Mouse (Mus musculus) kidney, adult 11 months (tissue): ENCODE results near the gene Gm20388.

Experiments
- DNase-seq: peaks from one replicate; pipeline ENCODE4 v3.0.0; 2022

The Gm20388 gene

DNA sequence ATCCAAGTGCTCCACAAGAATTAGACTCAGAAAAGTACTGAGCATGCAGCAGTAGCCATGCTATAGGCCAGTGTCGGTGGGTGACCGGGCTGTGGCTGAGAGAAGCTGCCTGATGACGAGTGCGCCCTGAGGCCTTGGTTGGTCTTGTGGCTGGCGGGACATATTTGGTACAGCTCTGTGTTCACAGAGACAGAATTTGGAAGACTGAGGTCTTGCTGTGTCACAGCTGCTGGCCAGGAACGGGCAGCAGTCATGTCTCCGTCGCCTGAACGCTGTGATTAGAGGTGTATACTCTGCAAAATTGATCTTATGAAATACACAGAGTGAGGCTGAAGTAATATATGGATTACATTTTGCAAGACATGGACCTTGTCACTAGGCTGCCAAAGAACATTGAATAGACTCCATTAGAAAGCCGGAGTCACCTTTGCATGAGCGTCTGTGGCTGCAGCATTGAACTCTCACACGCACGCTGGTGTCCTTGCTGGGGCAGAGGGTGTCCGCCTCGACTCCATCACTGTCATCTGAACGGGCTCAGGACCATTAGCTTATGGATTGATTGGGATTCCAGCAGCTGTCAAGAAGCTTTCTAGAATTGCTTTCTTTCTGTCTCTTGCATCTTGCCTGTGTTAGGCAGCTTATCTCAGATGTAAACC, 5.7 kb downstream of the Gm20388 start:
- no peak for DNase-seq

DNA sequence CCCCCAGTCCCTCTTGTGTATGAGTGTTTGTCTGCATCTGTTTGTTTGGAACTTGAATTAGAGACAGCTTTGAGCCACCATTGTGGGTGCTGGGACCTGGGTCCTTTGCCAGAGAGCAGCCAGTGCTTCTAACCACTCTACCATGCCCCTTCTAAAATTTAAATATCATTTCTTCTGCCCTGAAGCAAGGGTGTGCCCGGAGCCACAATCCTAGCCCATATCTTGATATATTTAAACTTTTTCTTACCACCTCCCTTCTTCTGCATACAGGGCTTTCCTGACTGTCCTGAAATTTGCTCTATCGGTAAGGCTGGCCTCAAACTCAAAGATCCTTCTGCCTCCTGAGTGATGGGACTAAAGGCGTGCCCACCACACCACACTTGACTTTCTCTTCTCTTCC, 6.8 kb downstream of the Gm20388 start:
- DNase-seq, result no peak

DNA sequence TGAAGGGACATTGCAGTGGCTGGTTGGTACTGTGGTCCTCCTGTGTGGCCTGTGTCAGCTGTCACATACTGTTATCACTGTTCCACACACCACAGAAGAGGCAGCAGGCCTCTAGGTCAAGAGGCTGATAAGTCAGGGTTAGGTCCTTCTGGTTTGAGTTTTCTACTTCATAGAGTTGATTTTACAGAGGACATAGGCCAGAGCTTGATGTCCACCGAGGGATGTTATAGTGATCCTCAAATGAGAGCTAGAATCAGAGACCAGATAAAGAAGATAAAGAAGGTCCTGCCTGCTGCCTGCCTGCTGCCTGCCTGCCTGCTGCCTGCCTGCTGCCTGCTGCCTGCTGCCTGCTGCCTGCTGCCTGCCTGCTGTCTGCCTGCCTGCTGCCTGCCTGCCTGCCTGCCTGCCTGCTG, 7.5 kb downstream of the Gm20388 start:
- DNase-seq, result no peak

DNA sequence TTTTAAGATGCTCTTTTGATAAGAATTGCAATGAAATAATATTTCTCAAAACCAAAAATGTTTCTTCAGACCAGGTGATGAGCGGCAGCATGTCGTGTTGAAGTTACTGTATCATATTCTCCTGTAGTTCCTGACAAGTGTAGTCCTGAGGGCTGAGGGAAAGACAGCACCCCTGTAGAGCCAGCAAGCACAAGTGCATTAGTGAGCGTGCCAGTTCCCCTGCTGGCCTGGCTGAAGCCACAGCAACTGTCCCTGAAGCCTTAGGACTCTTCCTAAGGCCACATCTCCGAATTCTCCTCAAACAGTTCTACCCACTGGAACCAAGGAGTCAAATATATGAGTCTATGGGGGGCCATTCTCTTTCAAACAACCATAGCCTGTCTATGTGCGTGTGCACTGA, 12.6 kb downstream of the Gm20388 start:
- DNase-seq, result no peak

DNA sequence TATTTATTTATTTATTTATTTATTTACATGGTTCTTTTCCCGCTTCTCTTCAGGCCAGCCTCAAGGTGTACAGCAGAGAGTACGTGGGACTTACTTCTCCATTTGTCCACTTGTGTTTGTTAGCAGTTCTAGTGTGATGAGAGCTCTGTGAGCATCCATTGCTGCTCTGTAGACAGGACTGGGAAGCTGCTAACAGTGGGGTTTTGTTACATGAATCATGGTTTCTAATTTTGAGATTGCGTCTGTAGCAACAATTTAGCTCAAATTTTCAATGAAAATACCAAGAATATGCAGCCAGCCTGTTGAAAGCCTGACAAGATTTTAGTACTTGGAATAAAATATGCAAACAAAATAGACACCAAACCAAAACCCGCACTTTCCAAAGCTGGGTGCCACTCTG, 14.8 kb downstream of the Gm20388 start:
- no peak for DNase-seq

DNA sequence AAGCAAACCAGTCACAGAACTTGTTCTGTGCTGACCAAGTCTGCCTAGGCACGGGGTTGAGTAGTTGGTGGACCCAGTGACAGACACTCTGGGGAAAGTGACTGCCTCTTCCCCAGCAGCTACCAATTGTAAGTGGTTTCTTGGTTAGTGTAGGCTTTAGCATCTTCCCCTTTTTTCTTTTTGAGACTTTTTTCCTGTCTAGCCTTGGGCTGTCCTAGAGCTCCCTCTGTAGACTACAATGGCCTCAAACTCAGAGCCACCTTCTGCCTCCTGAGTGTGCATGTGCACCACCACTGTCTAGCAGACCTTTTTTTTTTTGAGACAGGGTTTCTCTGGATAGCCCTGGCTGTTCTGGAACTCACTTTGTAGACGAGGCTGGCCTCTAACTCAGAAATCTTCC, 15.8 kb downstream of the Gm20388 start:
- DNase-seq, result peak; percentile 40

DNA sequence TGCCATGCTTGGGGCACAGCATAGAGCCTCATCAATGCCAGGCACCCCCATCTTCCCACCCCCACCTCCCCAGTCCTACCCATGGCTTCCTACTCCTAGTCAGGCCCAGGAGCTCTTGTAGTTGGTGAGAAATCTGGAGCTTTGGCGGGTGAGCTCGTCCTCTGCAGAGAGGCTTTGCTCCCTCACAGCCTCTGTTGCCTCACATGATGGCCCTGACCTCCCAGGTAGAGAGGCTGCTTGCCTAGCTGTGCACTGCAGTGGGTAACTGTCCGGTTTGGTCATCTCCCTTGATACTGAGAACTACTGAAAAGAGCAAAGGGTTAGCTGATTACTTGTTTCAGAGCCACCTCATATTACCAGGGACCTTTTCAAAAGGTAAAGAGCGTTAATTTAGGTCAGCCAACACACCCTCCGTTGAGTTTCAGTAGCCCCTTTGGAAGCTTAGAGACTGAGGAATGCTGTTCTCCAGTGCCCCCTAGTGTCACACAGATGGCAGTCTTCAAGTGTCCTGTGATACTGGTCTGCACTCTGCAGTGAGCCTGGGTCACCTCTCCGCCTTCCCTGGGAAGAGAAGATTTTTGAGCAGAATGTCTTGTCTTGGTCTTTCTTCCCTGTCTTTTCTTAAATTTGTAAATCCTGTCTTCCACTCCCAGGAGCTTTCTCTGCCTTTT, 16.9 kb downstream of the Gm20388 start:
- no peak for DNase-seq

DNA sequence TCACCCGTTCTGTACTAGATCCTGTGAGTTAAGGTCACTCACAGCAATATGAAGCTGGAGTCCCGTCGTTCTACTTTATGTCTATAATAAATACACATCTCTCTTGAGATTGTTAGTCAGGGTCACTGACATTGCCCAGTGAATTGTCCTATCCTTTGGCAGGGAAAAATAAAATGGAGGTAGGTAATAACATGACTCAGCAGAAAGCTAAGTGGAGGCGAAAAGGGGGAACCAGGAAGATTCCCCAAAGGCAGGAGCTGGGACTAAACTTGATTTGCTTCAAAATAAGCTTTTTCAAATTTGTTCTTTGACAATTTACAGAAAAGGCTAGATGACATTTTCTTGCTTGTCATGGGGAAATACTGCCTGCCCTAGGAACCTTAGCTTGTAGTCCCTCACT, 20.7 kb downstream of the Gm20388 start:
- no peak for DNase-seq

DNA sequence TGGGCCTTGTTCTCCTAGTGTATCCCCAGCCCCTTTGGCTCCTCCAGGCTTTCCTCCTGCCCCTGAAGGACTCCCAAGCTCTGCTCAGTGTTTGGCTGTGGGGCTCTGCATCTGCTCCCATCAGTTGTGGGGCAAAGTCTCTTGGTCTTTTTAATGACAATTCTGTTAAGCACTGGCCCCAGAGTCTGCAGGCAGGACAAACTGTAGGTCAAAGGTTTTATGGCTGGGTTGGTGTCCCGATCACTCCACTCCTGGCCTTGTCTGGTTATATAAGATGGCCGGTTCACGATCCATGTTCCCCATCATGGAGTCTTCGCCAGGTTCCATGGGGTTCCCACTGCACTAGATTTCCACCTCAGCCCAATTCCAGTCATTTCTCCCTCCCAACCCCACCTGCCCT, 23.0 kb downstream of the Gm20388 start:
- DNase-seq, result peak; percentile 51

DNA sequence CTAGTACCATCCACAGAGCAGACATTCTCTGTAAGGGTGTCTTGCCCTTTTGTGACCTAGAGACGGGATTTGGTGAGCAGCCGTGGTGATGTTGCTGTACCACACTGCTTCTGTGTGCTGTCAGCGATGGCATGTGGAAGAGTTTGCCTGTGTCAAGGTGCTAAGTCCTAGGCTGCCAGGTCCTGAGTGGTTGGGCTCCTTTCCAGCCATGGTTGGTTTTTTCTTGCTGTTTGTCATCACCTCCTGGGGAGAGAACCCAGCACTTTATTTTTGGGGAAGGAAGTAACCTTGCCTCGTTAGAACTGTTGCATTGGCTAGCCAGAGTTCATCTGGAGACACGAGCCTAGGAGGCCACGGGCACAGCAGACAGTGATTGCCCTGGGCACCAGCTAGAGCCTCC, 24.9 kb downstream of the Gm20388 start:
- peak; percentile 53 for DNase-seq

DNA sequence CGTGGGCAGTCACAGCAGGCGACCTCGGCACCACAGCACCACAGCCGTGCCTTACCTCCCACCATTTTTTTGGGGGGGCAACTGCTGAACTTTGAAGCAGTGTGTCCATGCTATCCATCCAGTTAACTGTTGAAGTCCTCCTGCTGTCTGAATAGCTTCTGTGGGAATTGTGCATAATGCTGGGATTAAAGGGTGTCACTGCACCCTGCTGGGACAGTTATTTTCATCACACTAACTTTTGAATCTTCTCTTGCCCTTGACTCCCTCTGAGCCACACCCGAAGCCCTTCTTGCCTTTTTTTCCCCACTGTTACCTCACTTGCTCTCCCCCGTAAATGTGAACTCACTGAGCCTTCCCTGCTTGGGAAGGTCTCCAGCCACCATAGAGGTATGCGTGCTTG, 27.8 kb downstream of the Gm20388 start:
- DNase-seq, result no peak

DNA sequence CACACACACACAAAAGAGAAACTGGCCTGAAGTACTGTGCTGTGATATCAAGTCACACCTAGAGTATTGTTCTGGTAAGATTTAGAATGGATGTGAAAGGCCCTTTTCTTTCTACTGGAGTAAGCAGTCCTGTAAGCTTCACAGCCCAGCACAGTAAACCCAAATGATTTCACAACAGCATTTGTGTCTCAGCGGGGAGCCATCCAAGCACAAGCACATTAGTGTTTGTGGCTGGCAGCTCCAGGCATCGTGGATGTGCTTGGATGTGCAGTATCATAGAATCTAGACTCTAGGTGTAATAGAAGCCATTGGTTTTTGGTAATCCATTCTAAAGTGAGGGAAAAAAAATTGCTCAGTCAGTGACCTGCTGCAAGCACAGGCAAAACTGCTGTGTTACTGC, 28.7 kb downstream of the Gm20388 start:
- no peak for DNase-seq

DNA sequence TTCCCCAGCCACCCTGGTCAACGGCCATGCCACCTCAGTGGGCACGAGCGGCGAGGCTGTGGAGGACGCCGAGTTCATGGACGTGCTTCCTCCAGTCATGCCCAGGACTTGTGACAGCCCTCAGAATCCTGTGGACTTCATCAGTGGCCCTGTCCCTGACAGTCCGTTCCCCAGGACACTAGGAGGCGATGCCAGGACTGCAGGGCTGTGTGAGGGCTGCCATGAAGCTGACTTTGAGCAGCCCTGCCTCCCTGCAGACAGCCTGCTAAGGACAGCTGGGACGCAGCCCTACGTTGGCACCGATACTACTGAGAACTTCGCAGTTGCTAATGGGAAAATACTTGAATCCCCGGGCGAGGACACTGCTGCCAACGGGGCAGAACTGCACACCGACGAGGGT, 30.8 kb downstream of the Gm20388 start:
- DNase-seq, result no peak

DNA sequence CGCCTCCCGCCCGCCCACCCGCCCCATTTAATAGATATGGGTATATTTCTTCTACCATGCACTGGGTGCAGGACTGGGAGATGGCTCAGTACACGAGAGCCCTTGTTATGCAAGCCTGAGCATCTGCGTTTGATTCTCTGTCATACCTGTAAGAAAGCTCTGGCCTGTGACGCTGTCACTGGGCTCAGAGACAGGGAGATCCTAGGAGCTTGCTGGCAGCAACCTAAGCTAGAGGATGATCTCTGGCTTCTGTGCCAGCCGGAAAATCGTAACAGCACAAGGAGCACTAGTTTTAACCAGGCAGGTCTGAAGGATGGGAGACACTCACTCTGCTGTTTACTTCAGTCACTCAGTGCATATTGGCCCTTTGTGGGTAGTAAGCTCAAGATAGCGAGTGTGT, 33.0 kb downstream of the Gm20388 start:
- no peak for DNase-seq

DNA sequence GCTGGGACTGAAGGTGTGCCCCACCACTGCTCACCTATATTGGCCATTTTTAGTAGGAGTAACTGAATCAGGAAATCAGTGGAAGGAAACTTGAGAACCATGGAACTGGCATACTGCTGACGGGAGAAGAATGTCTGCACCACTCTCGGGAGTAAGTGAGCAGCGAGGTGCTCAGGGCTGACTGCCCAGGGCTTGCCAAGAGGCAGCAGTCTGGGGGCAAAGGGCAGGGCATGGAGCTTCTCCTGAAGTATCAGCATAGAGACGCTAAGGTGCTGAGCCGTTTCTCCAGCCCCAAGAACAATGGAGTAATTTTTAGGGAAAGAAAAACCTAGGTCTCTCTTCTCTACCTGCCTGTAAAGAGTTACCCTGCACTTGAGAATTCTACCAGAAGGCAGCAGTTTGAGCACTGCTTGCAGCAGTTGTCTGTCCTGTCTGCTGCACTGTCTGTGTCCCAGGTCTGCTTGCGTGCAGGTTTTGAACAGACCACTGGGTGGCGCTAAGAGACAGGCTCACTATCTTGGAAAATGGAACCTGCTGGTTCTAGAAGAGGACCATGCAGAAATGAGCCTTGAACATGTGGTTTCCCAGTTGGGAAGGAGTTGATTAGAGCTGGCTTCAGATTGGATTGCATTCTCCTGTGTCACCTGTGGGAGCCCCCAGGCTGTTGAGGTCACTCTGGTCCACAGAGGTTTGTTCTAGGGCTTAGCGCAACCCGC, 33.6 kb downstream of the Gm20388 start:
- peak; percentile 84 for DNase-seq

DNA sequence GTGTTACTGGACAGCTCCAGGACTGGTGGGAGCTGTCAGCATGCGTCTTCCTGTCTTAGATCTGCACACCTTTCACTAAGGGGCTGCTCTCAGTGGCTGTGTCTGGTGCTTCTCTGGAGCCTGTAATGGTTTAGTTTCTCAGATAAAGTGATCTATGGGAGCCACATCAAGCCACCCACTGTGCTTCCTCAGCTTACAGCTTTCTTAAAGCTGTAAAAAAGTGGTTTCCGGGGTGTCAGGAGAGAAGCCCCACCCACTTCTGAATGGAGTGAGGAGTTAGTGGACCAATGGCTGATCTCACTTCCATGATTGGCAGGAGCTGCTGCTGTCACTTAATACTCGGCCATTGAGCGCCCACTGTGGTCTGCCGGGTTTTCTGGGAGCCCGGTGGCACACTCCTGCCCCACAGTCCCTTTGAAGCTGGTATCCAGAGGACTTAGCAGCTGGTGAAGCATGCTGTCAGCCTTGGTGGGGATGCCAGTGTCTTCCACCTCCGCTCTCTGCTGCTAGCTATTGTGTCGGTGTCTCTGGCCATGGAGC, 35.8 kb downstream of the Gm20388 start:
- DNase-seq, result no peak

DNA sequence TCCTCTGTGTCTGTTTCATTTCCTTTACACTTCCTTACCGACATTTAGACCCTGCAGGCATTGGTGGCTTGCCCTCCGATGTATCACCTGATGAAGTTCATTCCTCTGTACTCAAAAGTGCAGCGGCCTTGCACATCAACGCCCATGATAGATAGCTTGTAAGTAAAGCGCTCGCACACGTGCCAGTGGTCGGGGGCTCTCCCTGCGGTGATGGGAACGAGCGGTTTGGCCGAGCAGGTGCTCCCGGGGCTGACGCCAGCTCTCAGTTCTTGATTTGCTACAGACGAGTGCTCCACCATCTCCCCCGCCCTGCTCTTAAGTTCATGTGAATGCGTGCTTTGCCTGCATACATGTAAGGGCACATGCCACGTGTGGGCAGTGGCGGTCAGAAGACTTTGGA, 37.0 kb downstream of the Gm20388 start:
- DNase-seq, result no peak

DNA sequence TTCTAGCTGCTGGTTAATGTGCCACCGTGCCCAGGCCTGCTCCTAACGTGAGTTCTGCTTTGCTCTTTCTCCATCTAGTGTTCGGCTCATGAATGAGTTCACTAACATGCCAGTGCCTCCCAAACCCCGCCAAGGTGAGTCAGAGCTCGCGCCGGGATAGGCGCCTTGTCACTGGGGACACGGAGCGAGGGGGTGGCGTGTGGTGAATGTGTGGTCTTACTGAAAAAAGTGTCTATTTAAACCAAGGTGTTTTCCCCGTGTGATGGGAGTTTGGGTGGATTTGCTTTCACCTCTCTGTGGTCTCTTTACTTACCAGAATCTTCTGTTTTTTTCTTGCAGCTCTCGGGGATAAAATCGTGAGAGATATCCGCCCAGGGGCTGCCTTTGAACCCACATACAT, 37.7 kb downstream of the Gm20388 start:
- no peak for DNase-seq

DNA sequence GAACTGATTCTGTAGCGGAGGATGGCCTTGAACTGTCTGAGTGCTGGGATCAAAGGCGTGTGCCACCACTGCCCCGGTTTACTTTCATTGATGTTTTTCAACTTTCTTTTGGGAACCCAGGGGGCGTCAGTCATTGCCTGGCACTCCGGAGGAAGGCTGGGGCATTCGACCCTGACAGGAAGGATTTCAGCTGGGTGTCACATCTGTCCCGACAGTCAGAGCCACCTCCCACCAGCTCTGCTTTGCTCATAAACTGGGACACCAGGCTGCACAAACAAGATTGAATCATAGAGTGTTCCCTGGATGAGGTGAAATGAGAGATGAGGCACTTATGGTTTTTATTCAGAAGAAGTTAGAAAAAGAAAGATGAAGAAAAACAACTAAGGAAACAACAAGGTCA, 41.6 kb downstream of the Gm20388 start:
- no peak for DNase-seq

DNA sequence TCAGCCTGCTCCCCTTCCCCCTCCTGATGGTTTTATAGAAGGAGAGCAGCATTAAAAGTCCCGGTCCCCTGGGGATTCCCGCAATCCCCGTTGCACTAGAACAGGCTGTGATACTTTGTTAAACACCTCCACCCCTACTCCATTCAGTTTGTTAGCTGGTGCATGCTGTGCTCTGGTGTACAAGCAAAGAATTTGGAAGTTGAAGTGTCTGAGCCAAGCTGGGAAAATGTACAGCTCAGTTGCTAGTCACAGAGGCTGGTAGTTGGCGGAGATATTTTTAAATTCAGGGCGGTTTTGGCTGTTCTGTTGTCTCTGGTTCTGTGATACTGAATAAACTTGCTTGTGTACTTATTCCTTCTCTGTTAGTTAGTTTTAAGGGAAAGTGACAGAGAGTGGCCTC, 42.1 kb downstream of the Gm20388 start:
- no peak for DNase-seq

DNA sequence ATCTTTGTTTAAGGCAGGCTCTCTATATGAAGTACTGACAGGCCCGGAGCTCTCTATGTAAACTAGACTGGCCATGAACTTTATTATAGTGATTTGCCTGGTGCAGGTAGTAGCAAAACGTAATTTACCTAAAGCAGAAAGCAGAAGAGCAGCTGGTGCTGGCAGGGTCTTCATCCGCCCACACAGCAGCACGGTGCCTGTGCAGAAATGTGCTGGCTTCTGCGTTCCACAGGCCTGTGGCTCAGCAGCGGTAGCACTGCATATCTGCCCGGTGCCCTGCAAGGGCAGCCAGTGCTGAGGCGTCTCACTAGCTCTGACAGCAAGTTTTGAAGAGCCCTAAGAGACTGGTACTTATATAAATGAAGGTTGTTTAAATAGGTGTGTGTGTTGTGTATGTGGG, 44.7 kb downstream of the Gm20388 start:
- DNase-seq, result no peak

DNA sequence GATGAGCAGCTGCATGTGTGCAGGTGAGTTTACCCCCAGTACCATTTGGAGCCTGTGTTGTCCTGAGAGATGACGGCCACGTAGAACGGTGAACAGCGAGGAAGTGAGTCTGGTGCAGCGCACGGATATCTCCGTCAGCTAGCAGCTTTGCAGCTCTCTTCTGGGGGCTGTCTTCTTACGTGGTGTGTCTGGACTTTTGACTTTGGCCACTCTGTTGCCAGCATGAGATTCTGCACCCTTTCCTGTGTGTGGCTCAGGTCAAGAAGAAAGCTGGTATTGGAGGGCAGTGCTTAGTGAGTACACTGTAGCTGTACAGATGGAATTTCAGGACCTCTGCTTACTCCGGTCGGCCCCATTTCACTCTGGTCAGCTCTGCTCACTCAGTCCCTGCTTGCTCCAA, 47.4 kb downstream of the Gm20388 start:
- peak; percentile 68 for DNase-seq

DNA sequence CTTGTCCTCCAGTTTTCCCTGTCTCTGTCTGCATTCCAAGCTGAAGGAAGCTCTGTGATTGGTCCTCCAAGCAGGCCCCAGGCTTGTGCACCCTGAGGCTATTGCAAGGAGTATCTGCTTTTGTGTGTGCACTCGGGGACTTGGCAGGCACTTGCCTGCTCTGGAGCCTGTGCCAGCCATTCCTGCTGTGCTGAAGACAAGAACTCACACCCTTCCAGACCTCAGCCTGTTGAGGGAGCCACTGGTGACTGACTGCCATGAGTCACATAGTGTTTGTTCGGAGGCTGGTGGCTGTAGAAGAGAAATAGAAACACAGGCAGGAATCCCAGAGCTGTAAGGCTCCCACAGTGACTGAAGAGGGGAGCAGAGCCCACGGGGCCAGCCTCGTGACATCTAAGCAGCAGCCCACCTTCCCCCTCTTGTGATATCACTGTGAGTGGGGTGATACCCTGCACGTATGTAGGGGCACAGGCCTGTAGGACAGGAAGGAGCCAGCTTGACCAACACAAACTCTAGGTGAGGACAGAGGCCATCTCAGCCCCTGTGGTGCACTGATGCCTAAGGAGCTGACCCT, 50.0 kb downstream of the Gm20388 start:
- no peak for DNase-seq

DNA sequence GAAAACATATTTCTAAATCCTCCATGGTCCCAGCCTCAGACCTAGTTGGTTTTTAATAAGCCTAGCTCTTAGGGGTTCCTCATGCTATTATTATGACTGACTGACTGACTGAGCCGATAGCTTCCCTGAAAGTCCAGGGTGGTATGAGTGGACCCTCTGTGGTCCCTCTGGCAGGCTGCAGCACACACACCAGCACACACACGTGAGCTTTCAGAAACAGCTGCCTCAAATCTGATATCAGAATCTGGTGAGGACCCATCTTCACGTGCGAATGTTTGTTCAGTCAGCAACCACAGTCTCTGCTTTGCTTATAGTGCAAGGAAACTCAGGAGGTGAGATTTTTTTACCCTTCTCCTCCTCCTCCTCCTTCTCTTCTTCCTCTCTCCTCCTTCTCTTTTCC, 54.2 kb downstream of the Gm20388 start:
- DNase-seq, result no peak
